Mouse (Mus musculus) hindbrain, embryonic 14.5 days (tissue): ENCODE measurements at regions not wholly inside any gene's neighbourhood (a gene's known extent, or its start where the extent isn't known, plus 50 kb on each side); places are given as distances from the start of the nearest gene placed in this dataset.

ENCODE experiments used
- ATAC-seq: fragments of 200-750 bp; cut with Nextera tagmentation; 2 replicates; pipeline ENCODE4 v1.8.0; 2017; ENCODE audit warnings: moderate number of reproducible peaks, mild to moderate bottlenecking, moderate TSS enrichment, moderate library complexity; ENCODE audit not compliant: low FRiP score
- DNase-seq: peaks from one replicate; pipeline ENCODE4 v3.0.0-alpha.2; 2015; ENCODE audit warnings: low spot score
- H3K27ac ChIP-seq: fragments of 300-500 bp; sonication (generic); 2 replicates; pipeline ENCODE4 v1.5.1; 2014; ENCODE audit warnings: mild to moderate bottlenecking, moderate library complexity
- H3K27me3 ChIP-seq: fragments of 300-500 bp; sonication (generic); 2 replicates; pipeline ENCODE4 v1.6.1; 2014; ENCODE audit warnings: mild to moderate bottlenecking, low read length, mixed read lengths; ENCODE audit not compliant: control insufficient read depth, insufficient read depth
- H3K36me3 ChIP-seq: fragments of 300-500 bp; sonication (generic); replicated peaks from 2 replicates; pipeline ENCODE4 v1.6.1; 2014; ENCODE audit not compliant: control insufficient read depth, insufficient read depth
- H3K4me1 ChIP-seq: fragments of 300-500 bp; sonication (generic); replicated peaks from 2 replicates; pipeline ENCODE4 v1.6.1; 2014; ENCODE audit warnings: antibody characterized with exemption, low read length, mixed read lengths; ENCODE audit not compliant: control insufficient read depth, insufficient read depth
- H3K4me2 ChIP-seq: fragments of 300-500 bp; sonication (generic); replicated peaks from 2 replicates; pipeline ENCODE4 v1.6.1; 2014; ENCODE audit warnings: mild to moderate bottlenecking, moderate library complexity
- H3K4me3 ChIP-seq: fragments of 300-500 bp; sonication (generic); replicated peaks from 2 replicates; pipeline ENCODE4 v1.5.1; 2014; ENCODE audit warnings: mild to moderate bottlenecking, low read length
- H3K9ac ChIP-seq: fragments of 300-500 bp; sonication (generic); 2 replicates; pipeline ENCODE4 v1.6.1; 2014
- H3K9me3 ChIP-seq: fragments of 300-500 bp; sonication (generic); 2 replicates; pipeline ENCODE4 v1.6.1; 2016; ENCODE audit warnings: low read length; ENCODE audit not compliant: control insufficient read depth
- WGBS: fragments of 180-500 bp; shearing (Covaris S2); extraction: QIAGEN DNeasy Blood & Tissue Kit; methylation state at CpG from one replicate; pipeline ENCODE4 v1.1.7; 2014; 5-methylcytosine and 5-hydroxymethylcytosine counted together

- H3K4me1 ChIP-seq: no peaks in the 10 kb centered on the region
- H3K4me2 ChIP-seq: no peak overlapping the region
- no peaks in the 10 kb centered on the region for H3K9me3 ChIP-seq
- DNase-seq (no peak), ATAC-seq (no peak)
- H3K27ac ChIP-seq: no peak overlapping the region
- H3K27me3 ChIP-seq: no peaks in the 10 kb centered on the region
- no peak overlapping the region for H3K9ac ChIP-seq
- no peak overlapping the region for H3K4me3 ChIP-seq
- 72% methylated on average over 3 of the region's 3 CpGs for WGBS
- H3K36me3 ChIP-seq: no peaks in the 10 kb centered on the region
Measured at GRCm38 (mm10) chr12:98337644-98338043, 69.2 kb downstream of the Gpr65 start.

DNA sequence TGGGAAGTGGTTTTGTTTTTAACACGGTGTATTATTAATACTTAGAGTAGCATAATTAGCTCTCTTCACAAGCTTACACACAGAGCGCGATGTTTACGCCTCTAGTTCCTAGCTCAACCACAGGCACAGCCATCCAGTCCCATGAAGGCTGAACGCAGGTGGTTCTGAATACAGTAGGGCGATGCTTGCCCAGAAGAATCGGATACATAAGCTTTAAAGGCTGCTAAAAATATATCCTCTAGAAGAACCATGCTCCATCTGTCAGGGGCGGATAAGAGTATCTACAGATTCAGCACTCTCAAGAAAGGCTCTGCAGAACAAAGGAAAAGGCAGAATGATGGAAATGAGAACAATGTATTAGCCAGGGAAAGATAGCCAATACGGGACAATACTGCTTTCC is 71.1 kb downstream of the Gpr65 start:
- no peak for DNase-seq
- H3K27ac ChIP-seq: no peak overlapping the region
- no peaks in the 10 kb centered on the region for H3K9me3 ChIP-seq
- H3K4me2 ChIP-seq: no peak overlapping the region
- no peaks in the 10 kb centered on the region for H3K4me1 ChIP-seq
- no peak for ATAC-seq
- no peaks in the 10 kb centered on the region for H3K36me3 ChIP-seq
- no peak overlapping the region for H3K9ac ChIP-seq
- no peaks in the 10 kb centered on the region for H3K27me3 ChIP-seq
- WGBS: 89% methylated on average over 9 of the region's 9 CpGs
- no peak overlapping the region for H3K4me3 ChIP-seq

DNA sequence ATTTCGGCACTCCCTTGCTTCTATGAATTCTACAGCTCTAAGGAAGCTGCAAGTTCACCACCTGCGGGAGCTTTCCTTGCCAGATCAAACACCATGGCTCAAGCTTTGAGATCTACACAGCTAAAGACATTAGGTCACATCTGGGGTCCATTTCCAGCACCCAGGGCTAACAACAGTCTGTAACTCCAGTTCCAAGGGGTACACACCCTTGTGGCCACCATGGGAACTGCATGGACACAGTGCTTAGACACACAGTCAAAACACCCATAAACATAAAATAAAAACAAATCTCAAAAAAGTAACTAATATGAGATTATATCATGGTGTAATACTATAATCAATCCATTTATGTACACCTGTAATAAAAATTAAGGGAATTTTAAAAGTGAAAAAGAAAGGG is 73.7 kb downstream of the Gpr65 start:
- Histone ChIP-seq H3K4me2 (no peak overlapping the region), H3K4me1 (no peaks in the 10 kb centered on the region), H3K4me3 (no peak overlapping the region), H3K36me3 (no peaks in the 10 kb centered on the region), H3K9ac (no peak overlapping the region), H3K27me3 (no peaks in the 10 kb centered on the region), H3K9me3 (no peaks in the 10 kb centered on the region), H3K27ac (no peak overlapping the region)
- DNase-seq: no peak
- WGBS: 93% methylated on average over 2 of the region's 2 CpGs
- no peak for ATAC-seq

- H3K4me3 ChIP-seq: no peak overlapping the region
- no peaks in the 10 kb centered on the region for H3K27me3 ChIP-seq
- no peaks in the 10 kb centered on the region for H3K36me3 ChIP-seq
- no peak overlapping the region for H3K4me2 ChIP-seq
- no peak for DNase-seq
- no peak for ATAC-seq
- WGBS: 89% methylated on average over 7 of the region's 7 CpGs
- no peaks in the 10 kb centered on the region for H3K4me1 ChIP-seq
- no peaks in the 10 kb centered on the region for H3K9me3 ChIP-seq
- no peak overlapping the region for H3K27ac ChIP-seq
- no peak overlapping the region for H3K9ac ChIP-seq
Measured at GRCm38 (mm10) chr12:98343653-98344052, 75.2 kb downstream of the Gpr65 start.

- Histone ChIP-seq H3K9me3 (no peaks in the 10 kb centered on the region), H3K9ac (no peak overlapping the region), H3K36me3 (no peaks in the 10 kb centered on the region), H3K27ac (no peak overlapping the region), H3K27me3 (no peaks in the 10 kb centered on the region), H3K4me1 (no peaks in the 10 kb centered on the region), H3K4me2 (no peak overlapping the region), H3K4me3 (no peak overlapping the region)
- no peak for DNase-seq
- ATAC-seq: no peak
- WGBS: 91% methylated on average over 6 of the region's 6 CpGs
Measured at GRCm38 (mm10) chr12:98347056-98347455, 78.6 kb downstream of the Gpr65 start.

GRCm38 (mm10) chr12:98347550-98348318 is 79.3 kb downstream of the Gpr65 start:
- Histone ChIP-seq H3K27ac (no peak overlapping the region), H3K36me3 (no peaks in the 10 kb centered on the region), H3K4me1 (no peaks in the 10 kb centered on the region), H3K4me2 (no peak overlapping the region), H3K9ac (no peak overlapping the region), H3K9me3 (no peaks in the 10 kb centered on the region), H3K27me3 (no peaks in the 10 kb centered on the region), H3K4me3 (no peak overlapping the region)
- 81% methylated on average over 13 of the region's 13 CpGs for WGBS
- DNase-seq (peak; percentile 58), ATAC-seq (no peak)

DNA sequence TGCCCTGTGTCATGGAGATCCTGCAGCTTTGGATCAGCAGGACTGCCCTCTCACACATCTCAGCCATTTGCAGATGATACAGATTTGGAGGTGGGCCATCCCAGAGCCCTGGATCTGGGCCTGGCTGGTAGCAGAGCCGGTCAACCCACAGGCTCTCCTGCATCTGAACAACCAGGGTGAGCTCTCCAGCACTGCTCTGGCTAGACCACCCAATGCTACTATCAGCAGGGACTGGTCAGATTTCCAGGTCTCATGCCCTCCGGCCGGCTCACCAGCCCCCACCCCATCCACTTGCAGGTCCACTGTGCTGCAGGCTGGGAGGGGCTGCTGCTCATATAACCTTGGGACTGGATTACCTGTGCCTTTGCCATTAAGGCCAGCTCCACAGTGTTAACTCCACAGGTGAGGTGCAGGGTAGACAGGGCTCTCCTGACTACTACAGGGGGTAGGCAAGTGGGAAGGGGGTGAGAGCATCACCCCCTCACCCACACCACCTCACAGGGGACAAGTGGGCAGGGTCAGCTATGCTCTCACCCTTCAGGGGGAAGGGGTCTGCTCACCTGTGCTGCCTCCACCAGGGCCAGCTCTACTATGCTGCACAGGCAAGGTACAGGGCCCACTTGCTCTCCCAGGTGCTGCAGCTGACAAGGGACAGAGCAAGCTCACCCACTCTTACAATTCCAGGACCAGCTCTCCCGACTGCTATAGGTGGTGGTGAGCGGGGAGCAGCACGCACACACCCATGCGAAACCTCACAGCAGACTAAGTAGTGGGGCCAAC is 81.6 kb downstream of the Gpr65 start:
- Histone ChIP-seq H3K4me2 (no peak overlapping the region), H3K4me3 (no peak overlapping the region), H3K9me3 (no peaks in the 10 kb centered on the region), H3K4me1 (no peaks in the 10 kb centered on the region), H3K27me3 (no peaks in the 10 kb centered on the region), H3K9ac (no peak overlapping the region), H3K27ac (no peak overlapping the region), H3K36me3 (no peaks in the 10 kb centered on the region)
- ATAC-seq: no peak
- 96% methylated on average over 7 of the region's 7 CpGs for WGBS
- no peak for DNase-seq

- DNase-seq (no peak), ATAC-seq (no peak)
- no peaks in the 10 kb centered on the region for H3K27me3 ChIP-seq
- H3K4me3 ChIP-seq: no peak overlapping the region
- H3K9me3 ChIP-seq: no peaks in the 10 kb centered on the region
- no peak overlapping the region for H3K4me2 ChIP-seq
- no peak overlapping the region for H3K27ac ChIP-seq
- 88% methylated on average over 2 of the region's 2 CpGs for WGBS
- H3K4me1 ChIP-seq: no peaks in the 10 kb centered on the region
- H3K9ac ChIP-seq: no peak overlapping the region
- H3K36me3 ChIP-seq: no peaks in the 10 kb centered on the region
Measured at GRCm38 (mm10) chr12:98352401-98352800, 84.0 kb downstream of the Gpr65 start.

DNA sequence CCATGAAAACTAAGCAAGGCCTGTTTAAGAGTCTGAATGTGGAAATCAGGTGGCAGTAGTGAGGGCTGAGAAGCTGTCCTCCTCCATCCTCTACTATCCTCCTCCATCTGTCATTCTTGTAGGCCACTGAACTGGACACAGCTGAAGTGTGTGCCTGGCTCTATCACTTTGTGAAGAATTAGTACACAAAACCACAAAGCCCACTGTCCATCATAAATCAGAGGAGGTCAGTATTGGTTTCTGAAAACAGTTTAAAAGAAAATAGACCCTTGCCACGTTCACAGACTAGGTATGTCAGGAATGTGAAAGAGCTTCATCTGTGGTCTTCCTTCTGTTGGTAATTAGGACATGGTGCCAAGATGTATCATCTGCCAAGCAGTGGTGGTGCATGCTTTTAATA is 86.1 kb downstream of the Gpr65 start:
- DNase-seq: no peak
- no peak overlapping the region for H3K9ac ChIP-seq

More for the DNA sequence above, 86.1 kb downstream of the Gpr65 start:
- Histone ChIP-seq H3K4me2 (no peak overlapping the region), H3K9me3 (no peaks in the 10 kb centered on the region), H3K4me3 (no peak overlapping the region), H3K27ac (no peak overlapping the region), H3K36me3 (no peaks in the 10 kb centered on the region), H3K4me1 (no peaks in the 10 kb centered on the region), H3K27me3 (no peaks in the 10 kb centered on the region)
- 72% methylated on average over 1 of the region's 1 CpGs for WGBS
- no peak for ATAC-seq
